Mouse (Mus musculus) MEL (cell line): ENCODE measurements around the gene Vps37b. TPM values are rescaled to one million over a fixed set of nuclear protein-coding genes. Genes with fewer than 3 reads are reported as not detected.
"Not testable (repeated sequence)": the region's sequence is repeated elsewhere in the genome, so short reads cannot be mapped to it uniquely, and the experiment has no call there.

Experiments used
- DNase-seq: peaks from one replicate; pipeline ENCODE4 v3.0.0; 2011; ENCODE audit warnings: low read depth, low spot score
- H3K27ac ChIP-seq: 2 replicates; pipeline ENCODE4 v1.5.1; 2012; ENCODE audit warnings: low read depth, mild to moderate bottlenecking, control low read depth, low read length, moderate library complexity; ENCODE audit not compliant: control insufficient read depth
- H3K27me3 ChIP-seq, 2 experiments: fragments of 150-350 bp in 1 of 2; sonication (generic) in 1 of 2; 2 replicates each; pipeline ENCODE4 v1.6.1; 2012; ENCODE audit warnings: low read length in 2 of 2, mild to moderate bottlenecking in 2 of 2, improper control_type of control experiment in 1 of 2, moderate library complexity in 1 of 2; ENCODE audit not compliant: insufficient read depth in 2 of 2, control insufficient read depth in 1 of 2
- H3K36me3 ChIP-seq, 2 experiments: 2 replicates each; pipeline ENCODE4 v1.6.1; 2012 to 2014; ENCODE audit warnings: low read length in 2 of 2, improper control_type of control experiment in 1 of 2, inconsistent platforms in 1 of 2, mild to moderate bottlenecking in 1 of 2; ENCODE audit not compliant: insufficient read depth in 2 of 2, control insufficient read depth in 1 of 2
- H3K4me1 ChIP-seq, 2 experiments: fragments of 150-350 bp in 1 of 2; sonication (generic) in 1 of 2; 2 replicates each; pipeline ENCODE4 v1.6.1; 2012; ENCODE audit warnings: low read length in 2 of 2, improper control_type of control experiment in 1 of 2, mild to moderate bottlenecking in 1 of 2; ENCODE audit not compliant: insufficient read depth in 2 of 2, control insufficient read depth in 1 of 2
- H3K4me3 ChIP-seq, 2 experiments: fragments of 150-350 bp in 1 of 2; sonication (generic) in 1 of 2; 2 replicates each; pipeline ENCODE4 v1.5.1; 2012; ENCODE audit warnings: low read depth in 2 of 2, low read length in 2 of 2, mild to moderate bottlenecking in 2 of 2, moderate library complexity in 2 of 2, control low read depth in 1 of 2, improper control_type of control experiment in 1 of 2; ENCODE audit not compliant: control insufficient read depth in 1 of 2, insufficient read depth in 1 of 2
- H3K79me2 ChIP-seq: 2 replicates; pipeline ENCODE4 v1.6.1; 2012; ENCODE audit warnings: mild to moderate bottlenecking, low read length, moderate library complexity; ENCODE audit not compliant: control insufficient read depth, poor library complexity, insufficient read depth
- H3K9ac ChIP-seq: 2 replicates; pipeline ENCODE4 v1.6.1; 2012; ENCODE audit warnings: low read depth, mild to moderate bottlenecking, control low read depth, low read length, moderate library complexity; ENCODE audit not compliant: control insufficient read depth, poor library complexity, severe bottlenecking
- H3K9me3 ChIP-seq: fragments of 150-350 bp; sonication (generic); replicated peaks from 2 replicates; pipeline ENCODE4 v1.6.1; 2012; ENCODE audit warnings: mild to moderate bottlenecking, low read length, improper control_type of control experiment, moderate library complexity; ENCODE audit not compliant: insufficient read depth
- BHLHE40 ChIP-seq: IDR thresholded peaks from 2 replicates; pipeline ENCODE4 v1.6.1; 2012; ENCODE audit warnings: low read depth, mild to moderate bottlenecking, inconsistent platforms, low read length, improper control_type of control experiment, borderline replicate concordance
- CHD1 ChIP-seq: IDR thresholded peaks from 2 replicates; pipeline ENCODE4 v1.6.1; 2012; ENCODE audit warnings: low read depth, mild to moderate bottlenecking, inconsistent platforms, low read length, improper control_type of control experiment
- CHD2 ChIP-seq: IDR thresholded peaks from 2 replicates; pipeline ENCODE4 v1.6.1; 2011; ENCODE audit warnings: low read length, improper control_type of control experiment
- CTCF ChIP-seq, 3 experiments: IDR thresholded peaks in 2 of 3; conservative IDR thresholded peaks in 1 of 3; 2 replicates each; pipeline ENCODE4 v1.5.1; 2011 to 2012; ENCODE audit warnings: low read length in 3 of 3, low read depth in 2 of 3, mild to moderate bottlenecking in 2 of 3, improper control_type of control experiment in 1 of 3, inconsistent platforms in 1 of 3, mixed read lengths in 1 of 3, moderate library complexity in 1 of 3; ENCODE audit not compliant: control insufficient read depth in 1 of 3, insufficient read depth in 1 of 3, poor library complexity in 1 of 3, severe bottlenecking in 1 of 3
- EP300 ChIP-seq, 2 experiments: IDR thresholded peaks; 2 replicates each; pipeline ENCODE4 v1.6.1; 2011; ENCODE audit warnings: improper control_type of control experiment in 2 of 2, low read length in 2 of 2, low read depth in 1 of 2, mild to moderate bottlenecking in 1 of 2
- ETS1 ChIP-seq: IDR thresholded peaks from 2 replicates; pipeline ENCODE4 v1.6.1; 2012; ENCODE audit warnings: low read depth, mild to moderate bottlenecking, inconsistent platforms, low read length, improper control_type of control experiment, moderate library complexity
- GABPA ChIP-seq: IDR thresholded peaks from 2 replicates; pipeline ENCODE4 v1.6.1; 2012; ENCODE audit warnings: low read depth, mild to moderate bottlenecking, inconsistent platforms, low read length, improper control_type of control experiment, moderate library complexity
- HCFC1 ChIP-seq: IDR thresholded peaks from 2 replicates; pipeline ENCODE4 v1.6.1; 2012; ENCODE audit warnings: low read depth, mild to moderate bottlenecking, inconsistent platforms, low read length, improper control_type of control experiment, moderate library complexity
- JUND ChIP-seq: IDR thresholded peaks from 2 replicates; pipeline ENCODE4 v1.6.1; 2011; ENCODE audit warnings: low read depth, mild to moderate bottlenecking, improper control_type of control experiment, low read length
- MAFK ChIP-seq: IDR thresholded peaks from 2 replicates; pipeline ENCODE4 v1.6.1; 2011; ENCODE audit warnings: low read depth, mild to moderate bottlenecking, low read length, improper control_type of control experiment, borderline replicate concordance
- MAX ChIP-seq: IDR thresholded peaks from 2 replicates; pipeline ENCODE4 v1.6.1; 2011; ENCODE audit warnings: low read length, improper control_type of control experiment
- MAZ ChIP-seq: IDR thresholded peaks from 2 replicates; pipeline ENCODE4 v1.6.1; 2012; ENCODE audit warnings: low read depth, mild to moderate bottlenecking, inconsistent platforms, low read length, improper control_type of control experiment
- MEF2A ChIP-seq: IDR thresholded peaks from 2 replicates; pipeline ENCODE4 v1.6.1; 2014; ENCODE audit warnings: low read depth, mild to moderate bottlenecking, inconsistent platforms, low read length, improper control_type of control experiment; ENCODE audit not compliant: poor library complexity, insufficient replicate concordance, severe bottlenecking; ENCODE audit errors: extremely low read depth
- MYB ChIP-seq: IDR thresholded peaks from 2 replicates; pipeline ENCODE4 v1.6.1; 2011; ENCODE audit warnings: mild to moderate bottlenecking, low read depth, low read length, improper control_type of control experiment
- MYC ChIP-seq: IDR thresholded peaks from 2 replicates; pipeline ENCODE4 v1.6.1; 2011; ENCODE audit warnings: low read depth, mild to moderate bottlenecking, low read length, improper control_type of control experiment, moderate library complexity
- NELFE ChIP-seq: IDR thresholded peaks from 2 replicates; pipeline ENCODE4 v1.6.1; 2011; ENCODE audit warnings: low read depth, low read length, improper control_type of control experiment
- NRF1 ChIP-seq: IDR thresholded peaks from 2 replicates; pipeline ENCODE4 v1.6.1; 2014; ENCODE audit warnings: low read depth, mild to moderate bottlenecking, inconsistent platforms, low read length, improper control_type of control experiment, moderate library complexity; ENCODE audit not compliant: poor library complexity, insufficient read depth, severe bottlenecking
- POLR2A ChIP-seq, 2 experiments: IDR thresholded peaks; 2 replicates each; pipeline ENCODE4 v1.6.1; 2011 to 2012; ENCODE audit warnings: low read length in 2 of 2, mild to moderate bottlenecking in 2 of 2, control low read depth in 1 of 2, improper control_type of control experiment in 1 of 2, low read depth in 1 of 2, moderate library complexity in 1 of 2; ENCODE audit not compliant: control insufficient read depth in 1 of 2, insufficient read depth in 1 of 2, poor library complexity in 1 of 2
- POLR2AphosphoS2 ChIP-seq: IDR thresholded peaks from 2 replicates; pipeline ENCODE4 v1.6.1; 2011; ENCODE audit warnings: low read length, improper control_type of control experiment
- RAD21 ChIP-seq: IDR thresholded peaks from 2 replicates; pipeline ENCODE4 v1.6.1; 2011; ENCODE audit warnings: mild to moderate bottlenecking, low read depth, low read length, improper control_type of control experiment
- RCOR1 ChIP-seq: IDR thresholded peaks from 2 replicates; pipeline ENCODE4 v1.6.1; 2012; ENCODE audit warnings: low read depth, mild to moderate bottlenecking, inconsistent platforms, low read length, improper control_type of control experiment
- SIN3A ChIP-seq: IDR thresholded peaks from 2 replicates; pipeline ENCODE4 v1.6.1; 2012; ENCODE audit warnings: low read length, improper control_type of control experiment, inconsistent platforms
- SMC3 ChIP-seq: IDR thresholded peaks from 2 replicates; pipeline ENCODE4 v1.6.1; 2011; ENCODE audit warnings: low read depth, low read length, improper control_type of control experiment
- TBP ChIP-seq: IDR thresholded peaks from 2 replicates; pipeline ENCODE4 v1.8.0; 2011; ENCODE audit warnings: low read depth, low read length, improper control_type of control experiment
- ZMIZ1 ChIP-seq: IDR thresholded peaks from 2 replicates; pipeline ENCODE4 v1.6.1; 2012; ENCODE audit warnings: low read depth, mild to moderate bottlenecking, inconsistent platforms, low read length, improper control_type of control experiment, moderate library complexity
- polyA plus RNA-seq, 2 experiments: library from polyadenylated mRNA; stranded (reverse) in 1 of 2; unstranded in 1 of 2; fragments of >175 nt in 1 of 2; fragments of >200 nt in 1 of 2; gene quantifications; 2 replicates each; pipeline versions ENCODE4 v1.2.1 to v1.2.4; 2012; ENCODE audit warnings: low replicate concordance in 2 of 2, low read depth in 1 of 2; ENCODE audit not compliant: insufficient read length in 2 of 2, insufficient read depth in 1 of 2, missing spikeins in 1 of 2
- total RNA-seq: library from RNA; depleted of rRNA; stranded (reverse); fragments of 300-350 nt; gene quantifications from 2 replicates; pipeline ENCODE4 v1.2.3, GENCODE M21; 2012

Vps37b gene
- total and polyA plus RNA-seq, 3 experiments, result 28.6 to 66.0 TPM; not detected in 1

- no peak overlapping the region for H3K9ac ChIP-seq
- no peaks in the 10 kb centered on the region for H3K27me3 ChIP-seq
- peaks cover 0 to 13% of the 10 kb centered on the region in 2 experiments; a peak in 2 of 4 replicates for H3K36me3 ChIP-seq
- H3K9me3 ChIP-seq, result no peaks in the 10 kb centered on the region
- H3K79me2 ChIP-seq, result peaks cover 3% of the 10 kb centered on the region
- peak; percentile 43 for DNase-seq
- peaks cover 8 to 16% of the 10 kb centered on the region in 2 experiments for H3K4me1 ChIP-seq
- TF ChIP-seq JUND (no peak), CTCF (IDR thresholded peaks at IDR 0.05 in 2 of 3, conservative IDR thresholded peaks at IDR 0.05 in 1 of 3; ENCODE audit: control insufficient read depth in 1 of 3, insufficient read depth in 1 of 3, low read depth in 2 of 3, low read length in 3 of 3, poor library complexity in 1 of 3, severe bottlenecking in 1 of 3) (peak; percentile 35 to 54 (median 43)), ETS1 (no peak), SMC3 (peak; percentile 23; the same call in 1 of the 2 replicates)
- H3K27ac ChIP-seq, result no peak overlapping the region
- H3K4me3 ChIP-seq, result no peak overlapping the region
These were observed 24.1 kb upstream of the Vps37b start for GRCm38 (mm10) chr5:124056219-124056618.

- Histone ChIP-seq H3K79me2 (peaks cover 14% of the 10 kb centered on the region), H3K36me3 (peaks cover 0 to 11% of the 10 kb centered on the region in 2 experiments; a peak in 2 of 4 replicates), H3K27ac (peak overlapping the region; percentile 97), H3K4me1 (peaks cover 2 to 28% of the 10 kb centered on the region in 2 experiments; a peak in 3 of 4 replicates)
- H3K9me3 ChIP-seq, H3K27me3 ChIP-seq, DNase-seq, H3K9ac ChIP-seq, H3K4me3 ChIP-seq: not testable (repeated sequence)
These were observed 20.6 kb upstream of the Vps37b start for GRCm38 (mm10) chr5:124052641-124053040.

GRCm38 (mm10) chr5:124051899-124052491 is 19.9 kb upstream of the Vps37b start:
- Histone ChIP-seq H3K36me3 (peaks cover 0 to 11% of the 10 kb centered on the region in 2 experiments; a peak in 2 of 4 replicates), H3K27me3 (no peaks in the 10 kb centered on the region), H3K9ac (peak overlapping the region; percentile 80), H3K27ac (peak overlapping the region; percentile 97), H3K9me3 (no peaks in the 10 kb centered on the region), H3K79me2 (peaks cover 14% of the 10 kb centered on the region), H3K4me3 (peak overlapping the region; percentile 56 to 61), H3K4me1 (peaks cover 2 to 28% of the 10 kb centered on the region in 2 experiments; a peak in 3 of 4 replicates)
- DNase-seq, result peak; percentile 95
- TF ChIP-seq MAFK (peak; percentile 97), POLR2AphosphoS2 (peak; percentile 74), MAX (peak; percentile 96), ZMIZ1 (0 out of 2 replicates have a peak, but pooled peaks have one; percentile 44), MEF2A (no peak), GABPA (peak; percentile 99), BHLHE40 (peak; percentile 68; the same call in 1 of the 2 replicates), NELFE (peak; percentile 58; the same call in 1 of the 2 replicates), POLR2A (IDR thresholded peaks at IDR 0.05; ENCODE audit: control insufficient read depth in 1 of 2, insufficient read depth in 1 of 2, low read depth in 1 of 2, low read length in 2 of 2, poor library complexity in 1 of 2) (peak in 1 of 2 experiments; percentile 82; a peak in 3 of 4 replicates), CHD2 (no peak), RAD21 (no peak), TBP (peak; percentile 89), MAZ (0 out of 2 replicates have a peak, but pooled peaks have one; percentile 59), MYC (peak; percentile 98), NRF1 (no peak), SIN3A (peak; percentile 93), HCFC1 (peak; percentile 58), RCOR1 (peak; percentile 61), MYB (peak; percentile 81), EP300 (IDR thresholded peaks at IDR 0.05; ENCODE audit: low read depth in 1 of 2, low read length in 2 of 2) (peak; percentile 93 to 97), CHD1 (no peak), SMC3 (no peak)
